Mouse (Mus musculus) granulocyte monocyte progenitor cell, adult 5-6 weeks (primary cell): ENCODE results near the gene Olfr1276. TPM values are rescaled to one million over a fixed set of nuclear protein-coding genes. Genes with fewer than 3 reads are reported as not detected.

Experiments used
- ATAC-seq: replicated peaks from 2 replicates; pipeline ENCODE4 v1.8.0; 2016; ENCODE audit warnings: mild to moderate bottlenecking, moderate TSS enrichment, inconsistent platforms; ENCODE audit not compliant: poor library complexity, severe bottlenecking
- total RNA-seq, 2 experiments: library from RNA; stranded (forward) in 1 of 2; stranded (reverse) in 1 of 2; fragments of 200-712, 200-1000 nt in 1 of 2; fragments of >200 nt in 1 of 2; fragmentation: Nextera tagmentation in 1 of 2; gene quantifications; 2 replicates each; pipeline ENCODE4 v1.2.3; 2014 to 2017

The Olfr1276 gene
- total RNA-seq (2014; fragmentation: Nextera tagmentation) (not detected in 2 replicates), total RNA-seq (2017) (not detected in 2 replicates)

DNA sequence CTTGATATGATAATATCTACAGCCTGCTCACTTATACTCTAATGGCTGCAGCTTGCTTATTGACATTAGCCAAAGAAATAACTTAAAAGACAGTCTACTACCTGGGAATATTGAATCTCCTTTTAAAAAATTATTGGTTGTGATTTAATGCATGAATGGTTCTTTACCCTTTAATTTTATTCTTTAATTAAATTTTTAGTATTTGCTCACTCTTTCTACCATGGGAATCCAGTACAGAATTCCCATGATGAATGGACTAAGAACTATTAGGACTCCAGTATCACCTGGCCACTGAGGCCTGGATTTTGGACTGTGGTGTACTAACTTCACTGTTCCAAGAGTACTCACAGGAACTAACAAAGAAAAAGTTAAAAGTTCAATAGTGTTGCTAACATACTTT, at the start of gene Olfr1276:
TSS of gene Olfr1276 (plus strand) at position 301 of the 400 bp plus-strand sequence.
- no peak for ATAC-seq

GRCm38 (mm10) chr2:111229502-111229901, 24.8 kb upstream of the Olfr1276 start, which contains the start of gene 4930430A15Rik:
Gene 4930430A15Rik, minus strand, starts transcription at chr2:111229602.
- no peak for ATAC-seq

- no peak for ATAC-seq
These were observed 19.1 kb upstream of the Olfr1276 start, which contains the start of gene Olfr1275 for GRCm38 (mm10) chr2:111235186-111235585. Gene Olfr1275, minus strand, starts transcription at chr2:111235286.

DNA sequence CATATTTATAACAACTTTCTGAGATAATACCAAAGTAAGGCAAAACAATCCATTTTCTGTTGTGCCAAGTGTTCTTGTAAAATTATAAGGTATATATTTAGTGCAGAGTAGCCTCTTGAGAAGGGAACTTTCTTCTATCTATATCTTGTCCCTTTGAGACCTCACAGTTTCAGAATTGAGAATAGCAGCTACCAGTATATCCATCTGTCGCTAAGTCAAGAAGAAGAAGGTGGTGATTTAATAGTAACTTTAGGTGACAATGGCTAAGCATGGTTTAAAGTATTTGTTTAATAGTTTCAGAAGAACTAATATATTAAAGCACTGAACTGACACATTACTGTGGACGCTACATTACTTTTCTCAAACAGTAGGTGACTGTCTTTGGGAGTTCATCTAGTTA, 19.7 kb downstream of the Olfr1276 start, which contains the start of gene Olfr1277:
TSS of gene Olfr1277 (minus strand) at position 101 of the 400 bp plus-strand sequence.
- ATAC-seq = no peak

DNA sequence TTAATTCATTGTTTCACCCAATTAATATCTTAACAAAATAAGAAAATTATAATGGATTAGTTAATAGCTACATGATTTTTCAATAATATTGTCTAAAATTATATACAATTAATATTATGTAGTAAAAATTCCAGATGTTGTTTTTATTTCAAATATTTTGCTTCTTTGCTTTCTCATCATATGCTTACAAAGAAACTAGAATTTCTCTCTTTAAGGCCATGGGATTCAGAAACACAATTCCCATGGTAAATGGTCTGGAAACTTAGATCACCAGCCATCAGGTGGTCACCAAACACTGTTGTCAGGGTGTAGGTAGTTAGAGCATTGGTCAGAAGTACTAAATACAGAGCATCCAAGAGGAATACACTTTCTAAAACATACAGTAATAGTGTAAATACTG, 35.5 kb downstream of the Olfr1276 start, which contains the start of gene Olfr1278:
TSS of gene Olfr1278 (plus strand) at position 301 of the 400 bp plus-strand sequence.
- no peak for ATAC-seq

DNA sequence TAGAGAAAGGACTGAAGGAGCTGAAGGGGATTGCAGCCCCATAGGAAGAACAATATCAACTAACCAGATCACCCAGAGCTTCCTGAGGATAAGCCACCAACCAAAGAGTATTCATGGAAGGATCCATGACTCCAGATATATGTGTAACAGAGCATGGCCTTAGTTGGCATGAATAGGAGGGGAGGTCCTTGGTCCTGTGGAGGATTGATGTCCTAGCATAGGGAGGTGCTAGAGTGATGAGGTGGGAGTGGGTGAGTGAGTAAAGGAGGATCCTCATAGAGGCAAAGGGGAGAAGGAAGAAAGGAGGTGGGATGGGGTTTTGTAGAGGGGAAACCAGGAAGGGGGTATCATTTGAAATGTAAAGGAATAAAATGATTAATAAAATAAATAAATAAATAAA, 44.2 kb downstream of the Olfr1276 start:
- no peak for ATAC-seq

DNA sequence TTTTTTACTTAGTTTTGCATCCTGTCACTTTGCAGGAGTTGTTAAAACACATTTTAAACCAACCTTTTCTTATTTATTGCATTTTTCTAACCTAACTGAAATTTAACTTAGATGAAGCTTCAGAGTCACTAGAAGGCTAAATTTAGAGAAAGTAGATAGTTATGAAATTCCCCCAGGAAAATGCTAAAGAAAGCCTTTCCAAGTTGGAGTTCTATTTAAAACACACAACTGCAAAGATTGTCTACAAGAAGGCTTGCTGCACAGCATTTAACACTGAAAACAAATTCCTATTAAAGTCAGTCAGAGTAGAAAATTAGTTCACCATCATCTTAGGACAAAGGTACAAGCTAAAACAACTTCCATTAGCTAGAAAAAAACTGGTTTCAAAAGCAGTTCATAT, 46.1 kb downstream of the Olfr1276 start, which contains the start of gene Olfr1279:
TSS of gene Olfr1279 (plus strand) at position 262 of the 400 bp plus-strand sequence.
- ATAC-seq = no peak

Other genes starting within 250 kb of the Olfr1276 start
- not detected in 2 replicates for gene Gm13941, start 148.5 kb upstream of the Olfr1276 start, total RNA-seq (2014; fragmentation: Nextera tagmentation)
- gene Gm13941, start 148.5 kb upstream of the Olfr1276 start, total RNA-seq (2017) = not detected in 2 replicates
- not detected in 2 replicates for gene Gm15130, start 101.6 kb upstream of the Olfr1276 start, total RNA-seq (2014; fragmentation: Nextera tagmentation)
- not detected in 2 replicates for gene Gm15130, start 101.6 kb upstream of the Olfr1276 start, total RNA-seq (2017)
- gene 4930430A15Rik, start 24.9 kb upstream of the Olfr1276 start, total RNA-seq (2014; fragmentation: Nextera tagmentation) = not detected in 2 replicates
- not detected in 2 replicates for gene 4930430A15Rik, start 24.9 kb upstream of the Olfr1276 start, total RNA-seq (2017)
- not detected in 2 replicates for gene Olfr1275, start 19.2 kb upstream of the Olfr1276 start, total RNA-seq (2014; fragmentation: Nextera tagmentation)
- not detected in 2 replicates for gene Olfr1275, start 19.2 kb upstream of the Olfr1276 start, total RNA-seq (2017)
- gene Olfr1277, start 19.6 kb downstream of the Olfr1276 start, total RNA-seq (2014; fragmentation: Nextera tagmentation) = not detected in 2 replicates
- not detected in 2 replicates for gene Olfr1277, start 19.6 kb downstream of the Olfr1276 start, total RNA-seq (2017)
- not detected in 2 replicates for gene Olfr1278, start 35.6 kb downstream of the Olfr1276 start, total RNA-seq (2014; fragmentation: Nextera tagmentation)
- not detected in 2 replicates for gene Olfr1278, start 35.6 kb downstream of the Olfr1276 start, total RNA-seq (2017)
- not detected in 2 replicates for gene Olfr1279, start 46.1 kb downstream of the Olfr1276 start, total RNA-seq (2014; fragmentation: Nextera tagmentation)
- not detected in 2 replicates for gene Olfr1279, start 46.1 kb downstream of the Olfr1276 start, total RNA-seq (2017)
- not detected in 2 replicates for gene Olfr1280, start 59.5 kb downstream of the Olfr1276 start, total RNA-seq (2014; fragmentation: Nextera tagmentation)
- gene Olfr1280, start 59.5 kb downstream of the Olfr1276 start, total RNA-seq (2017) = not detected in 2 replicates
- gene Olfr1281, start 72.0 kb downstream of the Olfr1276 start, total RNA-seq (2014; fragmentation: Nextera tagmentation) = not detected in 2 replicates
- not detected in 2 replicates for gene Olfr1281, start 72.0 kb downstream of the Olfr1276 start, total RNA-seq (2017)
- gene Olfr1282, start 81.6 kb downstream of the Olfr1276 start, total RNA-seq (2014; fragmentation: Nextera tagmentation) = not detected in 2 replicates
- gene Olfr1282, start 81.6 kb downstream of the Olfr1276 start, total RNA-seq (2017) = not detected in 2 replicates
- not detected in 2 replicates for gene Olfr1283, start 112.3 kb downstream of the Olfr1276 start, total RNA-seq (2014; fragmentation: Nextera tagmentation)
- gene Olfr1283, start 112.3 kb downstream of the Olfr1276 start, total RNA-seq (2017) = not detected in 2 replicates
- not detected in 2 replicates for gene Olfr1284, start 121.0 kb downstream of the Olfr1276 start, total RNA-seq (2014; fragmentation: Nextera tagmentation)
- not detected in 2 replicates for gene Olfr1284, start 121.0 kb downstream of the Olfr1276 start, total RNA-seq (2017)
- not detected in 2 replicates for gene Olfr1286, start 168.6 kb downstream of the Olfr1276 start, total RNA-seq (2014; fragmentation: Nextera tagmentation)
- not detected in 2 replicates for gene Olfr1286, start 168.6 kb downstream of the Olfr1276 start, total RNA-seq (2017)
- not detected in 2 replicates for gene Olfr1287, start 194.6 kb downstream of the Olfr1276 start, total RNA-seq (2014; fragmentation: Nextera tagmentation)
- not detected in 2 replicates for gene Olfr1287, start 194.6 kb downstream of the Olfr1276 start, total RNA-seq (2017)
- gene Olfr1288, start 219.6 kb downstream of the Olfr1276 start, total RNA-seq (2014; fragmentation: Nextera tagmentation) = not detected in 2 replicates
- not detected in 2 replicates for gene Olfr1288, start 219.6 kb downstream of the Olfr1276 start, total RNA-seq (2017)
- not detected in 2 replicates for gene Olfr1289, start 226.3 kb downstream of the Olfr1276 start, total RNA-seq (2014; fragmentation: Nextera tagmentation)
- gene Olfr1289, start 226.3 kb downstream of the Olfr1276 start, total RNA-seq (2017) = not detected in 2 replicates
- gene Olfr1290, start 239.3 kb downstream of the Olfr1276 start, total RNA-seq (2014; fragmentation: Nextera tagmentation) = not detected in 2 replicates
- not detected in 2 replicates for gene Olfr1290, start 239.3 kb downstream of the Olfr1276 start, total RNA-seq (2017)
- gene Olfr1291-ps1, start 242.7 kb downstream of the Olfr1276 start, total RNA-seq (2014; fragmentation: Nextera tagmentation) = not detected in 2 replicates
- not detected in 2 replicates for gene Olfr1291-ps1, start 242.7 kb downstream of the Olfr1276 start, total RNA-seq (2017)